Mouse (Mus musculus): ENCODE measurements around the gene Tmem91.
A peak's percentile ranks its signal among the peaks of the same experiment; 100 is the strongest.
"Not testable (repeated sequence)": the region's sequence is repeated elsewhere in the genome, so short reads cannot be mapped to it uniquely, and the experiment has no call there.

Tmem91 gene

GRCm38 (mm10) chr7:25674719-25675300 is at the start of gene Tmem91:
Tmem91 (minus strand) TSS chr7:25675166.
- no peak for DNase-seq

GRCm38 (mm10) chr7:25721776-25722175 is 46.8 kb upstream of the Tmem91 start:
- DNase-seq: not testable (repeated sequence)

GRCm38 (mm10) chr7:25720760-25721159 is 45.8 kb upstream of the Tmem91 start:
- no peak for DNase-seq

- DNase-seq: peak; percentile 77
Measured at GRCm38 (mm10) chr7:25719761-25720610, 45.0 kb upstream of the Tmem91 start.

GRCm38 (mm10) chr7:25718788-25719417 is 43.9 kb upstream of the Tmem91 start, which contains the start of gene Ccdc97:
Ccdc97 (minus strand) TSS chr7:25719088.
- DNase-seq: peak; percentile 93

GRCm38 (mm10) chr7:25717478-25717877 is 42.5 kb upstream of the Tmem91 start:
- no peak for DNase-seq

- DNase-seq: no peak
Measured at GRCm38 (mm10) chr7:25715731-25716271, 40.8 kb upstream of the Tmem91 start.

- no peak for DNase-seq
Measured at GRCm38 (mm10) chr7:25714581-25714980, 39.6 kb upstream of the Tmem91 start.

GRCm38 (mm10) chr7:25712801-25713200 is 37.8 kb upstream of the Tmem91 start:
- no peak for DNase-seq

- peak; percentile 69 for DNase-seq
Measured at GRCm38 (mm10) chr7:25711731-25712197, 36.8 kb upstream of the Tmem91 start.

- DNase-seq: no peak
Measured at GRCm38 (mm10) chr7:25711165-25711564, 36.2 kb upstream of the Tmem91 start.

- no peak for DNase-seq
Measured at GRCm38 (mm10) chr7:25710519-25711130, 35.7 kb upstream of the Tmem91 start.

GRCm38 (mm10) chr7:25709961-25710360 is 35.0 kb upstream of the Tmem91 start:
- DNase-seq: no peak

- DNase-seq: no peak
Measured at GRCm38 (mm10) chr7:25707581-25708292, 32.8 kb upstream of the Tmem91 start.

GRCm38 (mm10) chr7:25706578-25707170 is 31.7 kb upstream of the Tmem91 start:
- no peak for DNase-seq

GRCm38 (mm10) chr7:25705801-25706251 is 30.9 kb upstream of the Tmem91 start:
- no peak for DNase-seq

GRCm38 (mm10) chr7:25704716-25705364 is 29.9 kb upstream of the Tmem91 start:
- DNase-seq: no peak

GRCm38 (mm10) chr7:25703793-25704494 is 29.0 kb upstream of the Tmem91 start:
- no peak for DNase-seq

- no peak for DNase-seq
Measured at GRCm38 (mm10) chr7:25702350-25702749, 27.4 kb upstream of the Tmem91 start.

GRCm38 (mm10) chr7:25700732-25701131 is 25.8 kb upstream of the Tmem91 start:
- DNase-seq: no peak
